Mouse (Mus musculus): Measurements from ENCODE around the gene Zfp974.

- TF ChIP-seq POLR2A (IDR thresholded peaks at IDR 0.05; ENCODE audit: extremely low read depth, insufficient read depth, low read length) (no peak), CTCF (IDR thresholded peaks at IDR 0.05; ENCODE audit: extremely low read depth, insufficient read depth, low read length) (no peak)
Observed at GRCm38 (mm10) chr7:27905061-27905848, 24.0 kb downstream of the Zfp974 start.
